Mouse (Mus musculus): ENCODE data around the gene Dnajb9. TPM values are rescaled to one million over a fixed set of nuclear protein-coding genes. Genes with fewer than 3 reads are reported as not detected.
"Not testable (repeated sequence)": the region's sequence is repeated elsewhere in the genome, so short reads cannot be mapped to it uniquely, and the experiment has no call there.

The Dnajb9 gene
- total and polyA plus RNA-seq, 2 experiments, result 7.2 to 15.3 TPM

DNA sequence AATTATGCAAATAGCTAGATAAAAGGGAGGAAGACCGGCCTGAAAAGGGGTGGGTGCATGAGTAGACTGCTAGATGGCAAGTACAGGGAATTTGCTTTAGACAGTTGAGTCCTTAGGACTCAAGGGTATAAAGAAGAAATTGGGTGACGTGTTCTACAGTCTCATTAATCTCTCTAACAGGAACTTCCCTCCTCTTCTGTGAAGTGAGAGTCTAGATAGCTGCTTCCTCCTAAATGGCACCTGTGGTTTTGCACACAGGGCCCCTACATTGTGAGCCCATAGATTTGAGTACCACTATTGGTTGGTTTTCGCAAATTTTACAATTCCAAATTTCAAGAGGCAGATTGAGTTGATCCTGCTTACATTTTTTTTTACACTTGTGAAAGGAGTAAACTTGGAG is 14.5 kb upstream of the Dnajb9 start:
- TF ChIP-seq POLR2A (IDR thresholded peaks at IDR 0.05; ENCODE audit: extremely low read depth, insufficient read depth, low read length), result no peak
- TF ChIP-seq CTCF (IDR thresholded peaks at IDR 0.05; ENCODE audit: low read depth, low read length), result no peak
- H3K79me2 ChIP-seq (ENCODE audit: control insufficient read depth, insufficient read depth, low read length), result no peaks in the 10 kb centered on the region
- no peaks in the 10 kb centered on the region for H3K4me1 ChIP-seq (ENCODE audit: control insufficient read depth, insufficient read depth, low read length)
- WGBS, result 87% methylated on average over 3 of the region's 3 CpGs
- H3K4me3 ChIP-seq (ENCODE audit: insufficient read depth, low read depth, low read length), result no peak overlapping the region
- no peak overlapping the region for H3K27ac ChIP-seq (replicated peaks; ENCODE audit: insufficient read depth, low read depth, low read length)
- H3K9ac ChIP-seq (ENCODE audit: low read depth, low read length), result no peak overlapping the region
- DNase-seq (ENCODE audit: extremely low read depth, low read depth, low spot score), result no peak
- H3K27me3 ChIP-seq (ENCODE audit: control insufficient read depth, insufficient read depth, low read length), result no peaks in the 10 kb centered on the region
- H3K36me3 ChIP-seq (ENCODE audit: control insufficient read depth, insufficient read depth, low read length), result no peaks in the 10 kb centered on the region

DNA sequence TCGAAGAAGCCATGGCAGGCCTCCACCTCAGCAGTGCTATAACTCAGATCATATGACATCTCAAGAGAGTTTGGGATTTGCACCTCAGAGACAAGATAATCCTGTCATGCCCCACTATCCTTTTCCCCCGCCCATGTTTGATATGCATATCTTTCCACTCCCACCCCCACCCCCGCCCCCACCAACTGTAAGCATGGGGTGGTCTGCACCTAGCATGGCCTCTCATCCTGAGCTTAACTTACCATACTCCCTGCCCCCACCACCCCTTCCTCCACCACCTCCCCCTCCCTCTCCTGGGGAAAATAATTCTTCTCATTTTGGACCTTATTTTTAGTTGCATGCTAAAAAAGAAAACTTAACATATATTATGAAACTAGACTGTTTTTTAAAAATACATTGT is 12.9 kb upstream of the Dnajb9 start:
- Histone ChIP-seq H3K4me1 (ENCODE audit: control insufficient read depth, insufficient read depth, low read length) (no peaks in the 10 kb centered on the region), H3K4me3 (ENCODE audit: insufficient read depth, low read depth, low read length) (no peak overlapping the region), H3K27me3 (ENCODE audit: control insufficient read depth, insufficient read depth, low read length) (no peaks in the 10 kb centered on the region), H3K79me2 (ENCODE audit: control insufficient read depth, insufficient read depth, low read length) (no peaks in the 10 kb centered on the region), H3K36me3 (ENCODE audit: control insufficient read depth, insufficient read depth, low read length) (no peaks in the 10 kb centered on the region), H3K9ac (ENCODE audit: low read depth, low read length) (no peak overlapping the region), H3K27ac (replicated peaks; ENCODE audit: insufficient read depth, low read depth, low read length) (no peak overlapping the region)
- no peak for DNase-seq (ENCODE audit: extremely low read depth, low read depth, low spot score)
- whole genome bisulfite sequencing, result 98% methylated on average over 3 of the region's 3 CpGs
- TF ChIP-seq CTCF (IDR thresholded peaks at IDR 0.05; ENCODE audit: low read depth, low read length) (no peak), POLR2A (IDR thresholded peaks at IDR 0.05; ENCODE audit: extremely low read depth, insufficient read depth, low read length) (no peak)

DNA sequence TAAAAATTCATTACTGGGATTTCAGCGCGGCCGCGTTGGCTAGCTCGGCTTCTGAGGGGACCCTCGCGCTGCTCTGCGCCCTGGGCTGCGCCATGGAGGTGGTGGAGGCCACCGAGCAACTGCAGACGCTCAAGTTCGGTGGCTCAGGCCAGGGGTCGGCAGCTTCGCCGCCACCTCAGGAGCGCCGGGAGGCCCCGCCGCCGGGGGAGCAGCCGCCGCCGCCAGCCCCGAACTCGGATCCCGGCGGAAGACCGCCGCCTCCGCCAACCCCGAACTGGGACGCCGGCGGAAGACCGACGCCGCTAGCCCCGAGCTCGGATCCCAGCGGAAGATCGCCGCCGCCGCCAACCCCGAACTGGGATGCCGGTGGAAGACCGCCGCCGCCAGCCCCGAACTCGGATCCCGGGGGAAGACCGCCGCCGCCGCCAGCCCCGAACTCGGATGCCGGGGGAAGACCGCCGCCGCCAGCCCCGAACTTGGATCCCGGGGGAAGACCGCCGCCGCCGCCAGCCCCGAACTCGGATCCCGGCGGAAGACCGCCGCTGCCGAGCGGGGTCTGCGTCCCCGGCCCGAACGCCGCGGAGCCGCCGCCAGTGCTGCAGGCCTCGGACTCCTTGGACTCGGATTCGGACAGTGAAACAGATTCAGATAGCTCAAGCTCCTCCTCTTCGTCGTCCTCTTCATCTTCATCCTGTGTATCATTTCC is 11.7 kb upstream of the Dnajb9 start:
- no peak overlapping the region for H3K27ac ChIP-seq (replicated peaks; ENCODE audit: insufficient read depth, low read depth, low read length)
- H3K27me3 ChIP-seq (ENCODE audit: control insufficient read depth, insufficient read depth, low read length), result no peaks in the 10 kb centered on the region
- TF ChIP-seq CTCF (IDR thresholded peaks at IDR 0.05; ENCODE audit: low read depth, low read length), result no peak
- TF ChIP-seq POLR2A (IDR thresholded peaks at IDR 0.05; ENCODE audit: extremely low read depth, insufficient read depth, low read length), result no peak
- 4% methylated on average over 89 of the region's 89 CpGs for WGBS
- H3K9ac ChIP-seq (ENCODE audit: low read depth, low read length), result peak overlapping the region; percentile 90
- no peak for DNase-seq (ENCODE audit: extremely low read depth, low read depth, low spot score)
- H3K79me2 ChIP-seq (ENCODE audit: control insufficient read depth, insufficient read depth, low read length), result no peaks in the 10 kb centered on the region
- H3K4me3 ChIP-seq (ENCODE audit: insufficient read depth, low read depth, low read length), result peak overlapping the region; percentile 74
- H3K36me3 ChIP-seq (ENCODE audit: control insufficient read depth, insufficient read depth, low read length), result no peaks in the 10 kb centered on the region
- no peaks in the 10 kb centered on the region for H3K4me1 ChIP-seq (ENCODE audit: control insufficient read depth, insufficient read depth, low read length)

DNA sequence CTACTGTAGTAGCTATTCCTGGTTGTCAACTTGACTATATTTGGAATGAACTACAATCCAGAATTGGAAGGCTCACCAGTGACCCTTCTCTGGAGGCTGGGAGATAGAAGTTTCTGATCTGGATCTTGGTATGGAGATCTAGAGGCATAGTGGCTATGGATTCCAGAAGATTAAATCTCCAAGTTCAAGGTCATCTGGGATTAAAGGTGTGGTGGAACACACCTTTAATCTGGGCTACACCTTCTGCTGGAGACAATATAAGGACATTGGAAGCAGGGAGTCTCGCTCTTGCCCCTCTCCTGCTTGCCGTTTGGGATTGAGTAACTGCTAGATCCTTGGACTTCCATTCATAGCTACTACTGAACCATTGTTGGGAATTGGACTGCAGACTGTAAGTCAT is 10.9 kb upstream of the Dnajb9 start, which contains the start of gene Pnpla8:
Gene Pnpla8, plus strand, starts transcription at position 301 of the 400 bp plus-strand sequence.
- not testable (repeated sequence) for DNase-seq (ENCODE audit: extremely low read depth, low read depth, low spot score); H3K79me2 ChIP-seq (ENCODE audit: control insufficient read depth, insufficient read depth, low read length); H3K36me3 ChIP-seq (ENCODE audit: control insufficient read depth, insufficient read depth, low read length); H3K27ac ChIP-seq (replicated peaks; ENCODE audit: insufficient read depth, low read depth, low read length); H3K4me1 ChIP-seq (ENCODE audit: control insufficient read depth, insufficient read depth, low read length); H3K27me3 ChIP-seq (ENCODE audit: control insufficient read depth, insufficient read depth, low read length)
- H3K4me3 ChIP-seq (ENCODE audit: insufficient read depth, low read depth, low read length), result peak within 1 kb of the TSS; percentile 74
- WGBS, result 100% methylated on average over 2 of the region's 2 CpGs
- H3K9ac ChIP-seq (ENCODE audit: low read depth, low read length), result peak within 1 kb of the TSS; percentile 90

DNA sequence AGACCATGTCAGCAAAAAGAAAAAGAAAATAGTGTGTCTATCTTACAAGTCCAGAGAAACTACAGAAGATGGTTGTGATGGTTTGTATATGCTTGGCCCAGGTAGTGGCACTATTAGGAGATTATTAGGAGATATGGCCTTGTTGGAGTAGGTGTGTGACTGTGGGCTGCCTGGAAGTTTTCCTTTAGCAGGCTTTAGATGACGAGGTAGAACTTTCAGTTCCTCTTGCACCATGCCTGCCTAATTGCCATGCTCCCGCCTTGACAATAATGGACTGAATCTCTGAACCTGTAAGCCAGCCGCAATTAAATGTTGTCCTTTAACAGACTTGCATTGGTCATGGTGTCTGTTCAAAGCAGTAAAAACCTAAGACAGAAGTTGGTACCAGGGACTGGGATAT is 1.4 kb upstream of the Dnajb9 start:
- DNase-seq (ENCODE audit: extremely low read depth, low read depth, low spot score), result no peak
- H3K27me3 ChIP-seq (ENCODE audit: control insufficient read depth, insufficient read depth, low read length), result no peaks in the 10 kb centered on the region
- TF ChIP-seq POLR2A (IDR thresholded peaks at IDR 0.05; ENCODE audit: extremely low read depth, insufficient read depth, low read length) (no peak), CTCF (IDR thresholded peaks at IDR 0.05; ENCODE audit: low read depth, low read length) (no peak)
- H3K36me3 ChIP-seq (ENCODE audit: control insufficient read depth, insufficient read depth, low read length), result peaks cover 6% of the 10 kb centered on the region
- H3K4me3 ChIP-seq (ENCODE audit: insufficient read depth, low read depth, low read length), result no peak overlapping the region
- H3K79me2 ChIP-seq (ENCODE audit: control insufficient read depth, insufficient read depth, low read length), result peaks cover 6% of the 10 kb centered on the region; the same call in 1 of the 2 replicates
- H3K9ac ChIP-seq (ENCODE audit: low read depth, low read length), result no peak overlapping the region
- H3K27ac ChIP-seq (replicated peaks; ENCODE audit: insufficient read depth, low read depth, low read length), result no peak overlapping the region
- WGBS, result 92% methylated on average over 3 of the region's 3 CpGs
- no peaks in the 10 kb centered on the region for H3K4me1 ChIP-seq (ENCODE audit: control insufficient read depth, insufficient read depth, low read length)

DNA sequence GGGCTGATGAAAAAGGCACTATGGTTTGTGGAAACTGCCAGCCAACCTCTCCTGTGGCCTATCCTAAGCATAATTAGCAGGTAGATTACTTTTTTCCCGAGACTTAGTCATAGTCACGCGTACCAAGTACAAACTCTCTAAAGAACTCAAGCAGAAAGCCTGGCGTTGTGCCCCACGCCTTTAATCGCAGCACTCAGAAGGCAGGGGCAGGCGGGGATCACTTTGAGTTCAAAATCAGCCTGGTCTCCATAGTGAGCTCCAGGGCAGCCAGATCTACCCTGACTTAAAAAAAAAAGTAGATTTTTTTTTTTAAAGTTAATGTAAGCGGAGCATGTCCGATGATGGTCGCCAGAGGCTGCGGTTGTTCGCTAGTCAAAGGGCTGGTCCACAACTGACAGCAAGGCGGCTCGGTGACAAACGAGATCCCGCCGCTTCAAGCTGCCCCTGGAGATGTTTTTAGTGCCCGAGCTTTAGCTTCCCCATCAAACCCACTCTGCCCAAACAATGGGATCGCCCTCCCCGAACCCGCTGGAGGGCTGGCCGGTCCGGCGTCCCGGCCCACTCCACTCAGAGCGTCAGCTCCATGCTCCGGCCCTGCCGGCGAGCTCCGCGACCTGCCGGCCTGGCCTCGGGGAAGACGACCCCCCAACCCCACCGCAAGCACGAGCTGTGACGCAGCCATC is 844 bp downstream of the Dnajb9 start:
- Histone ChIP-seq H3K27me3 (ENCODE audit: control insufficient read depth, insufficient read depth, low read length) (no peaks in the 10 kb centered on the region), H3K9ac (ENCODE audit: low read depth, low read length) (peak overlapping the region; percentile 96), H3K36me3 (ENCODE audit: control insufficient read depth, insufficient read depth, low read length) (peaks cover 15% of the 10 kb centered on the region), H3K4me1 (ENCODE audit: control insufficient read depth, insufficient read depth, low read length) (no peaks in the 10 kb centered on the region), H3K27ac (replicated peaks; ENCODE audit: insufficient read depth, low read depth, low read length) (peak overlapping the region; percentile 93), H3K4me3 (ENCODE audit: insufficient read depth, low read depth, low read length) (peak overlapping the region; percentile 91), H3K79me2 (ENCODE audit: control insufficient read depth, insufficient read depth, low read length) (peaks cover 6% of the 10 kb centered on the region; the same call in 1 of the 2 replicates)
- DNase-seq (ENCODE audit: extremely low read depth, low read depth, low spot score), result peak; percentile 61
- WGBS, result under 1% methylated on average over 37 of the region's 37 CpGs
- TF ChIP-seq POLR2A (IDR thresholded peaks at IDR 0.05; ENCODE audit: extremely low read depth, insufficient read depth, low read length) (no peak), CTCF (IDR thresholded peaks at IDR 0.05; ENCODE audit: low read depth, low read length) (no peak)
